Mouse (Mus musculus): ENCODE measurements around the gene Nfasc. TPM values are rescaled to one million over a fixed set of nuclear protein-coding genes. Genes with fewer than 3 reads are reported as not detected.
A peak's percentile ranks its signal among the peaks of the same experiment; 100 is the strongest.

Nfasc gene
- polyA plus RNA-seq (2016; fragmentation: Nextera tagmentation; extraction: Ambion mirVana), result 3.5 and 5.4 TPM in 2 replicates

DNA sequence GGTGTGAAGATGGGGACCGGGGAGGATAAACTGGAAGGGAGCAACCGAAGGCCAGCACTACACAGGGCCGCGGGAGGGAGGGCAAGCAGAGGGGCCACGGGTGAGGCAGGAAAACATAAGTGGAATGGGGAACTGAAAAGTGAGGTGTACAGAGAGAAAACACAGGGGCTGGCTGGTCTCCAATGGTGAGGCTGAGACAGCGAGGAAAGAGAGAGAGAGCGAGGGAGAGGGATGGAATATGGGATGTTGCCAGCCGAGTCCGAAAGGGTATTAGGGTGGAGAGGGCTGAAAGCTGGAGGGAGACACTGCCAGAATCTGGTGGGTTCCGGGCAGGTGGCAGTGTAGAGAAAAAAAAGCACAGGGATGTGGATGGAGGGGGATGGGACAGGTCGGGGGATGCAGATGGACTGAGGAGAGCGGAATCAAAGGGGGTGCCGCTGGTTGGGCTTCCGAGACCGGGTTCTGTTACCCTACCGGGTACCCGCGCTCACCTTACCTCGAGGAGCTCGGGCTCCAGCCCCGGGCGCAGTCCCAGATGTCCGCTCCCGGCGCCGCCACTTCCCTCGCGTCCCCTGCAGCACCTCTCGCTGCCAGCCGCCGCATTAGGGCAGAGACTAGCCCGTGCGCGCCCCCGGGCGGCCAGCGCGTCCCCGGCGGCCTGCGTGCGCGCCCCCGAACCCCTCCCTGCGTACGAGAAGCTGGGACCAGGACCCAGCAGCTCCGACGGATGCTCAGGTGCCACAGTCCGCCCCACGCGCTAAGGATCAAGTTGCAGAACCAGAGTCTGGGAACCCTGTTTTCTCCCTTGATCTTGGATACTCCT lies at the start of gene Nfasc:
Nfasc (minus strand) TSS at position 623 of the 823 bp plus-strand sequence.
- Histone ChIP-seq H3K4me2 (replicated peaks) (peak within 1 kb of the TSS; percentile 73), H3K36me3 (no peaks in the 10 kb centered on the region), H3K9me3 (no peaks in the 10 kb centered on the region), H3K4me3 (peak within 1 kb of the TSS; percentile 44), H3K4me1 (peaks cover 7% of the 10 kb centered on the region; the same call in 1 of the 2 replicates), H3K9ac (peak within 1 kb of the TSS; percentile 50), H3K27me3 (peaks cover 50% of the 10 kb centered on the region), H3K27ac (no peak within 1 kb of the TSS)
- ATAC-seq (ENCODE audit: insufficient number of reproducible peaks, insufficient read depth, low FRiP score, low TSS enrichment), result 0 out of 2 replicates have a peak, but pooled peaks have one; percentile 29
- WGBS, result 4% methylated on average over 51 of the region's 51 CpGs

DNA sequence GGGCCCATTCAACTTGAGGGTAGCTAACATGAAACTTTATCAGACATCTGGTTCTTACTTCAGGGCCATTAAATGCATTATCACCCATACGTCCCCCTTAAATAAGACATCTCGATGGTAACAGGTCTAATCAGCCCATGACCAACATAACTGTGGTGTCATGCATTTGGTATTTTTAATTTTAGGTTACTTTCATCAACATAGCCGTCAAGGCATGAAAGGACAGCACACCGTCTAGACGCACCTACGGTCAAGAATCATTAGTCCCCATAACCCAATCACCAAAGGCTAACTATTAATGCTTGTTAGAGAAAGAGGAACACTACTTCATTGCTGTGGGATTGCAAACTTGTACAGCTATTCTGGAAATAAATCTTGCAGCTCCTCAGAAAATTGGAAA lies 49.5 kb upstream of the Nfasc start:
- WGBS, result 89% methylated on average over 6 of the region's 6 CpGs
- Histone ChIP-seq H3K27ac (no peak overlapping the region), H3K9ac (no peak overlapping the region), H3K4me1 (no peaks in the 10 kb centered on the region; the same call in 1 of the 2 replicates), H3K27me3 (no peaks in the 10 kb centered on the region), H3K4me2 (replicated peaks) (no peak overlapping the region), H3K9me3 (no peaks in the 10 kb centered on the region), H3K4me3 (no peak overlapping the region), H3K36me3 (no peaks in the 10 kb centered on the region)
- no peak for ATAC-seq (ENCODE audit: insufficient number of reproducible peaks, insufficient read depth, low FRiP score, low TSS enrichment)

DNA sequence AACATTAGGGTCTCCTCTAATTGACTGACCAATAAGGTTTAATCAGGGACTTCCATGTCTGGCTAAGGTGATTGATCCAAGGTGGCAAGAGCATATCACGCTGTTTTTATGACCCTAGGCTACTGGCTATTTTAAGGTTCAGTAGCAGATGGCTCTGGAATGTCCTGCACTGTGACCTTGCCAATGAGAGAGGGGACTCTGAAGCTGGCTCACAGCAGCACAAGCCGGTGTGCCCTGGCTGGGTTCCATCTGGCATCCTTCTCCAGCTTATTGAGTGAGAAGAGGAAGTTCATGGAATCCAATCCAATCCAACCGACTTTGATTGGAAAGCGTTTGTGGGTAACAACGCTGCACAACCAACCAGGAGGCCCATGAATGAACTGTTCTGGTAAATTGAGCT lies 45.3 kb upstream of the Nfasc start:
- 63% methylated on average over 5 of the region's 5 CpGs for WGBS
- no peak overlapping the region for H3K4me2 ChIP-seq (replicated peaks)
- no peaks in the 10 kb centered on the region for H3K9me3 ChIP-seq
- no peaks in the 10 kb centered on the region for H3K36me3 ChIP-seq
- H3K27ac ChIP-seq, result no peak overlapping the region
- H3K4me3 ChIP-seq, result no peak overlapping the region
- no peaks in the 10 kb centered on the region for H3K27me3 ChIP-seq
- H3K4me1 ChIP-seq, result no peaks in the 10 kb centered on the region; the same call in 1 of the 2 replicates
- H3K9ac ChIP-seq, result no peak overlapping the region
- ATAC-seq (ENCODE audit: insufficient number of reproducible peaks, insufficient read depth, low FRiP score, low TSS enrichment), result no peak

DNA sequence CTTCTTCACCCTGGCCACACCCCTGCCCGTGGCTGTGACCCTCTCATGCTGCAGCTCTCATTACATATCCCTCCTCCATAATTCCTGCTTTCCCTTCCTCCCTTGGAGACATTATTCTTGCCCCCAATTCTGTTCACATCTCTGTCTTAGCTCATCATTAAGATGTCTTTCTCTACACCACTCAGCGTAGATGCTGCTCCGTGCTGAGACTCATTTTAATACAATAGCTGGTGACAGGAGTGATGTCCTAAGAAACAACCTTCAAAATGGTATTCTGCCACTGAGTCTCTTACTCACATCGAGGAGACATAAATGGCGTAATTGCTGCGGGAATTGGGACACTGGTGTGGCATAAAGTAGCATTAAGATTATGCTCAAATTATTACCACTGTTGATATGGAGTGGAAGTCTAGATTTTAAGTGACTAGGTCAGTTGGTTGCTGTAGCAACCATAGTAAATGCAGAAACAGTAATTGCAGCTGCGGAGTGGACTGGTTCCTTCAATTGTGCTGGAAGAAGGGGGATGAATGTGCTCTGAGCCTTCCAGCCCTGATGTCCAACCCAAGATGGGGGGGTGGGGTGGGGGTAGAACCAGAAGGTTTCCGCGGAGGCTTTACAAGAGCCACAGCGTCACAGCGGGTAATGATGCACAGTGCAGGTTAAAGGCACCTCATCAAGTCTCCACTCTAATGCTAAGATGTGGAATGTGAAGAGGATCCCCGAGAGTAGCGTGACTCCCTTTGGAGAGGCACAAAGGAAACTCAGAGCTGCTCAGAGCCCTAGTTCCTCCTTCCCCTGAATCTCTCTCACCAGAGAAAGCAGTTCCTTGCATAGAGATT lies 40.2 kb upstream of the Nfasc start:
- no peak for ATAC-seq (ENCODE audit: insufficient number of reproducible peaks, insufficient read depth, low FRiP score, low TSS enrichment)
- H3K27me3 ChIP-seq, result no peaks in the 10 kb centered on the region
- no peak overlapping the region for H3K27ac ChIP-seq
- H3K36me3 ChIP-seq, result no peaks in the 10 kb centered on the region
- H3K9me3 ChIP-seq, result no peaks in the 10 kb centered on the region
- 72% methylated on average over 13 of the region's 13 CpGs for WGBS
- H3K4me1 ChIP-seq, result no peaks in the 10 kb centered on the region
- H3K4me2 ChIP-seq (replicated peaks), result no peak overlapping the region
- H3K9ac ChIP-seq, result no peak overlapping the region
- no peak overlapping the region for H3K4me3 ChIP-seq

DNA sequence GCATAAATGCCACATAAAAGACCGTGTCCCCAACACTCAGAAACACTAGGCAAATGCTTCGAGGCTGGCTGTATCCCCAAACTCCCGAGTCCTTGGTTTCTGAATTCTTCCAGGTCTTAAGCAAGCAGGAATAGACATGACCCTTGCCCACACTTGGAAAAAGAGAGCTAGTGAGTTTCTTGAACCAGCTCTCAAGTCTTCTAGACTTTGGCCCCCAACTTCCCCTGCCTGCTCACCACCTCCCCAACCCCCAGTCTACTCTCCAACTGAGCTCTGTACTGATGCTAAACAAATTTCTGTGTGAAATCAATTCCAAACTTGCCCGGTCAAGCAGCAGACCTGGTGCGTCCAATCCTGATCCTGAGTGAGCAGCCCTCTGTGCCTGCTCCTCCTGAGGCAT lies 39.4 kb upstream of the Nfasc start:
- no peak for ATAC-seq (ENCODE audit: insufficient number of reproducible peaks, insufficient read depth, low FRiP score, low TSS enrichment)
- 79% methylated on average over 5 of the region's 5 CpGs for WGBS
- Histone ChIP-seq H3K36me3 (no peaks in the 10 kb centered on the region), H3K4me1 (no peaks in the 10 kb centered on the region), H3K27me3 (no peaks in the 10 kb centered on the region), H3K4me3 (no peak overlapping the region), H3K4me2 (replicated peaks) (no peak overlapping the region), H3K9me3 (no peaks in the 10 kb centered on the region), H3K27ac (no peak overlapping the region), H3K9ac (no peak overlapping the region)

DNA sequence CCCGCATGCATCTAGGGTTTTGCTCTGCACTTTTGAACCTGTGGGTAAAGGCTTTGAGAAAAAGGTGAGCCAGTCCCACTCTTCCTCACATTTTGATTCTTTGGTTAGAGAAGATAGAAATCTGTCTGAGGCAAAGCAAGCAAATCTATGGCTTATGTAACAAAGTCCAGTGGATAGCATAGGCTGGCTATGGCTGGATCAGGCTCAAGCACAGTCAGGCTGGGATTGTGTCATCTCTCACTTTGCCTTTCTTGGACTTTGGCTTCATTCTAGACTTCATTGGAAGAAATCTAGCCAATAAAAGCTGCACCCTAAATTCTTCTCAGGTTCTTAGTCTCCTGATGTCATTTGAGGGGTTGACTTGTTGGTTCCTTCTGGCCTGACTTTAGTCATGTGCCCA lies 38.7 kb upstream of the Nfasc start:
- no peak for ATAC-seq (ENCODE audit: insufficient number of reproducible peaks, insufficient read depth, low FRiP score, low TSS enrichment)
- no peaks in the 10 kb centered on the region for H3K36me3 ChIP-seq

DNA sequence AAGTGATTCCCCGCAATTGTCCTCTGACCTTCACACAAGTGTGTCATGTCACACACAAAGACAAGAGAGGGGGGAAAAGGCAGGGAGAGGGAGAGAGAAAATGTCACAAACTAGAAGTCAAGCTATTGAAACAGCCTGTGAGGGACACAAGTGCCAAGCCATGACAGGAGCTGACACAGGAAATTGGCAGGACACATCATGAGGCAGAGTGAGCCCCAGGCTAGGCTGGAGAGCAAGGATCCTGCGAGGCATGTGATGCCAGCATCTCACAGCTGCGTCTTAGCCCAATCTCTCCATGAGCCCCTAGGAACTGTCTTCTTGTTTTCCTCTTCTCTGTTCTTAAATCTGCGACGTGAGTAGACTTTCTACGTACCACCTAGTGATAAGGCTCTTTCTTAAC lies 33.4 kb upstream of the Nfasc start:
- Histone ChIP-seq H3K9me3 (no peaks in the 10 kb centered on the region), H3K36me3 (no peaks in the 10 kb centered on the region), H3K27me3 (no peaks in the 10 kb centered on the region), H3K4me1 (no peaks in the 10 kb centered on the region), H3K4me3 (no peak overlapping the region), H3K9ac (no peak overlapping the region), H3K27ac (no peak overlapping the region), H3K4me2 (replicated peaks) (no peak overlapping the region)
- WGBS, result 80% methylated on average over 6 of the region's 6 CpGs
- ATAC-seq (ENCODE audit: insufficient number of reproducible peaks, insufficient read depth, low FRiP score, low TSS enrichment), result no peak

More for the DNA sequence above, 38.7 kb upstream of the Nfasc start:
- H3K4me2 ChIP-seq (replicated peaks), result no peak overlapping the region
- no peaks in the 10 kb centered on the region for H3K4me1 ChIP-seq
- 89% methylated on average over 1 of the region's 1 CpGs for WGBS
- no peaks in the 10 kb centered on the region for H3K27me3 ChIP-seq
- no peak overlapping the region for H3K9ac ChIP-seq
- H3K4me3 ChIP-seq, result no peak overlapping the region
- H3K27ac ChIP-seq, result no peak overlapping the region
- H3K9me3 ChIP-seq, result no peaks in the 10 kb centered on the region

DNA sequence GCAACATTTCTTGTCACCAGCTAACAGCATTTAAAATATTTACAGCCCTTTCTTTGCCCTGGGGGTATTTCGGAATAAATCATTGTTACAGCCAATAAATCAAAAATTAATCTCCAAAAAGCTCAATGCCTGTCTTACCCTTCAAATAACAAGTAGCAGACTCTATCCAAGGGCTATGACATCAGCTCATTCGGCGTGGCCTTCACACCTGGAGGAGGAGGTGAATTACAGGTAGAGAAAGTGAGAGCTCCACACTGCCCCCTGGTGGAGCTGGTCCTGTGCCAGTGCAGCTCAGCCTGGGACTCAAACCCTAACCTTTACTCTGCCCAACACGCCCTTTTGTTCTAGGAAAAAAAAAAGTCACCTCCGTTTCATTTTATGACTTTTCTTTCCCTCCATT lies 29.8 kb upstream of the Nfasc start:
- Histone ChIP-seq H3K9ac (no peak overlapping the region), H3K4me3 (no peak overlapping the region), H3K27me3 (no peaks in the 10 kb centered on the region), H3K9me3 (no peaks in the 10 kb centered on the region), H3K4me2 (replicated peaks) (no peak overlapping the region), H3K27ac (no peak overlapping the region), H3K4me1 (no peaks in the 10 kb centered on the region), H3K36me3 (no peaks in the 10 kb centered on the region)
- WGBS, result 35% methylated on average over 5 of the region's 5 CpGs
- ATAC-seq (ENCODE audit: insufficient number of reproducible peaks, insufficient read depth, low FRiP score, low TSS enrichment), result no peak

DNA sequence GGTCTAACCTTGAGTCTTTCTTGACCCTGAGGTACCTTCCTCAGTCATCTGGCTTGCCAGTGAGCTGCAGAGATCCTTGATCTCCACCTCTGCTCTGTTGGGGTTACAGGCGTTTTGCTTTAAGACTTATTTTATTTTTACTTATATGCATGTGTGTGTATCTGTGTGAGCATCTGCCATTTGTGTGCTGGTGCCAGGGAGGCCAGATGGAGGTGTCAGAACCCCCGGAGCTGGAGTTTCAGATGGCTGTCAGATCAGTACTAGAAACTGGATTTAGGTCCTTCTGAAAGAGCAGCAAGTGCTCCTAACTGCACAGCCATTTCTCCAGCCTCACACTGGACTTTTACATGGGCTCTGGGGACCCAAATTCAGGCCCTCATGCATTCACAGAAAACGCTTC lies 28.0 kb upstream of the Nfasc start:
- H3K36me3 ChIP-seq, result no peaks in the 10 kb centered on the region
- H3K9me3 ChIP-seq, result no peaks in the 10 kb centered on the region
- no peak overlapping the region for H3K4me2 ChIP-seq (replicated peaks)
- no peaks in the 10 kb centered on the region for H3K4me1 ChIP-seq
- 71% methylated on average over 3 of the region's 3 CpGs for WGBS
- no peak for ATAC-seq (ENCODE audit: insufficient number of reproducible peaks, insufficient read depth, low FRiP score, low TSS enrichment)
- H3K27me3 ChIP-seq, result no peaks in the 10 kb centered on the region
- H3K27ac ChIP-seq, result no peak overlapping the region
- H3K4me3 ChIP-seq, result no peak overlapping the region
- no peak overlapping the region for H3K9ac ChIP-seq

DNA sequence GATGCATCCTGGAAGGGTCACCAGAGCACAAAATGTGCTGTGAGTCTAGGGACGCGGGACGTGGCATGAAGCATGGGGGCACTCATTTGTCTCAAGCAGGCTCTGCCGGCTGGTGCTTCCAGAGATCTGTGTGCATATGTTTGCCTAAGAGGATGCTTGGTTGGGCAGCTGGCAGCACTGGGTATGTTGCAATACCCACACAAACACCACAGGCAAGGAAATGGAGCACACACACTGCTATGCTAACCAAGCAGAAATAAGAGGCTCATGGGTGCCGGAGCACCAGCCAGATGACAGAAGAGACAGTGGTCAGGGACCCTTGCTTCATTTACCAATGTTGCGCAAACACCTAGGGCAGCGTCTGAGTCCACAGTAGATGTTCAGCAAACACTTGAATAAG lies 25.8 kb upstream of the Nfasc start:
- H3K36me3 ChIP-seq, result no peaks in the 10 kb centered on the region
- H3K4me1 ChIP-seq, result no peaks in the 10 kb centered on the region
- no peaks in the 10 kb centered on the region for H3K9me3 ChIP-seq
- 91% methylated on average over 7 of the region's 7 CpGs for whole genome bisulfite sequencing
- no peak overlapping the region for H3K4me3 ChIP-seq
- no peak for ATAC-seq (ENCODE audit: insufficient number of reproducible peaks, insufficient read depth, low FRiP score, low TSS enrichment)
- no peak overlapping the region for H3K27ac ChIP-seq
- H3K9ac ChIP-seq, result no peak overlapping the region
- no peak overlapping the region for H3K4me2 ChIP-seq (replicated peaks)
- no peaks in the 10 kb centered on the region for H3K27me3 ChIP-seq

DNA sequence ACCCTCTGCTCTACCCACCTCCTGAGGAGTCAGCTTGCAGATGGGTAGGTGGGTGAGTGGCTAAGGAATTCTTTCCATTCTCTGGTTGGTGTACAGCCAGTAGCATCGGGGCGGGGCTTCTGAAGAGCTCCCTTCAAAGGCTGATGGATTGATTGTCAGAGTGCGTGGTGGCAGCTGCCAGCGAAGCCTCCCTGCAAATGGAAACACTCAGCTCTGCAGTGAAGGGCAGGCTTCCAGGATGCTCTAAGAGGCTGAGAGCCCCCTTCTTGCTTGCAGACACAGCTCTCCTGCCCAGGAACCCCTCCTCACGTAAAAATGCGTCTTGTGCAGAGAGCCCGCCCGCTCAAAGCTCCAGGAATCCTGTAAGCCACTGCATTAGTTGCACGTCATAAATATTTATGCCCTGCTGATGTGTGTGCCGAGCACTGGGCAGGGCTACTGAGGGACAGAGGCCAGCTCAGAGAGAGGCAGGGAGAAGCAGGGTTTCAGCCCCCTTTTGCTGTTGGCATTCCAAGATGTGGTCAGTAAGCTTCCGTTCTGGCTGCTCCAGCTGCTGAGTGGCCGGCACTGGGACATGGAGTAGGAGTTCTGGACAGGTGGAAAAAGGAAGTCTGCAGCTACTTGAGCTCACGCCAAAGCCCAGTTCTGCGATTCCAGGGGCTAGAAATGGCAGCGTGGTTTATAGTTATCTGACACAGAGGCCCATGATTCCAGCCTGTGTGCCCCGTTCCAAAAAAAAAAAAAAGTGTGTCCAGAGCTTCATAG lies 24.5 kb upstream of the Nfasc start:
- Histone ChIP-seq H3K4me3 (no peak overlapping the region), H3K4me2 (replicated peaks) (no peak overlapping the region; the same call in 1 of the 2 replicates), H3K27me3 (no peaks in the 10 kb centered on the region), H3K27ac (no peak overlapping the region), H3K4me1 (no peaks in the 10 kb centered on the region), H3K9ac (no peak overlapping the region), H3K9me3 (no peaks in the 10 kb centered on the region), H3K36me3 (no peaks in the 10 kb centered on the region)
- ATAC-seq (ENCODE audit: insufficient number of reproducible peaks, insufficient read depth, low FRiP score, low TSS enrichment), result no peak
- 50% methylated on average over 16 of the region's 16 CpGs for WGBS

Data from embryonic facial prominence, embryonic 12.5 days (tissue).